ENCODE assay signal across 9 mouse cellular contexts in the genomic region with DNA sequence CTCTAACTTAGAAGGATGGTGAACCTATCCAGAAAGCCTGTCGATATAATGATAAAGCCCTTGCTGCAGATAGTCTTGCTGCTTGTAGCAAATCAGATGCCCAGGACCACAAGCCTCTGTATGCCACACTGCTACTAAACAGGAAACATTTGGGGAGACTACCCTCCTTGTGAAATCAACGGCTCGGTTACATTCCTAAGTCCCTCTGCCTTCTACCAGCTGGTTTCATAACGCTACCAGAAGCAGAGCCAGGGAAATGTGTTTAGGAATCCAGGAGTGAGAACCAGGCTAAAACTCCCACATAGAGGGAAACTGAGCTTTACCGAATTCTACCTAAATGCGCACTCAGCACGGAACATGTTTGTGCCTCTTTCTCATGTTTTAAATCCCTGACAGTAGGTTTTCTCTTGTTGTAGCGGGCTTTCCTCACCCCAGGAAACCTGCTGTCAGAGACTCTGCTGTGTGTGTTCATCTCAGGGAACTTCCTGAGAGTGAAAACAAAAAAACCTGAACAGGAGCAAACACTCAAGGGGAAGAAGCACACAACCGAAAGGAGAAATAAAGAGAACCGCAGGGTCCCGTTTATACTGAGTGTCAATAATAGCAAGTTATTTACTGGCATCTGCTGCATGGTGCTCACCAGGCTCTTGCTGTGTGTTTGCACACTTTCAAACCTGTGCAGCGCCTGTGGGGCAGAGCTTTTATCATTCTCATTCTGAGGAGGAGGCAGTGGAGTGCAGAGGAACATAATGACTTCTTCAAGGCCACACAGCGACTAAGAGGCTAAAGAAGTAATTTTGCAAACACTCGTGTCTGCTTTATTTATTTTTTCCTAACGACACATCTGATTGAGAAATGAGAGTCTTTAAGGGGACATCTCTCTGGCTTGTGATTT. TPM values are rescaled to one million over a fixed set of nuclear protein-coding genes. Genes with fewer than 3 reads are reported as not detected.
DNase-seq lines count a peak whose midpoint lies in the region; ATAC-seq lines count a peak whose summit lies in the region.
"Had no signal": no experiment of that assay in that cellular context is flagged by ENCODE, and none has a peak within 500 bp of the region (broad histone marks: within the 10 kb centered on the region; RNA-seq: fewer than 3 reads in every experiment).

No protein-coding gene starts in this region.

- no peaks in the 10 kb centered on the region for H3K9me3 ChIP-seq in liver, embryonic 16.5 days (replicated peaks; ENCODE audit: control insufficient read depth, low read length)
- H3K9me3 ChIP-seq: limb, embryonic 15.5 days had no signal

- no peaks in the 10 kb centered on the region for H3K27me3 ChIP-seq in liver, embryonic 16.5 days (ENCODE audit: control insufficient read depth, insufficient read depth, low read depth, low read length)

- no peak overlapping the region for H3K9ac ChIP-seq in liver, embryonic 16.5 days (ENCODE audit: low read depth, low read length)
- H3K9ac ChIP-seq: limb, embryonic 15.5 days had no signal

- no peak overlapping the region for H3K27ac ChIP-seq in liver, embryonic 16.5 days (ENCODE audit: low read length)
- H3K27ac ChIP-seq: limb, embryonic 15.5 days had no signal

- DNase-seq in cerebellum, postnatal 4 days (ENCODE audit: low spot score in 2 of 2) = no peak
- peak; percentile 18 for DNase-seq in layer of hippocampus, adult 11-12 months (ENCODE audit: low spot score)
- no peak for DNase-seq in layer of hippocampus, postnatal 36 days
- DNase-seq in cerebellum, adult 9-10 months = peak; percentile 14
- no peak for DNase-seq in urinary bladder, postnatal 10 days (ENCODE audit: low spot score)
- no peak for DNase-seq in adipocyte (ENCODE audit: low spot score)

- ATAC-seq in cerebellum, adult (ENCODE audit: insufficient number of reproducible peaks, low FRiP score, low TSS enrichment) = peak; percentile 66
- ATAC-seq in liver, embryonic 16.5 days (ENCODE audit: low read depth) = no peak

- H3K4me2 ChIP-seq in liver, embryonic 16.5 days (ENCODE audit: low read depth, low read length) = peak overlapping the region; percentile 15; the same call in 1 of the 2 replicates
- H3K4me2 ChIP-seq: limb, embryonic 15.5 days had no signal

- H3K4me1 ChIP-seq in liver, embryonic 16.5 days (ENCODE audit: control insufficient read depth, low read depth, low read length) = no peaks in the 10 kb centered on the region
- H3K4me1 ChIP-seq: limb, embryonic 15.5 days had no signal

- no peak overlapping the region; the same call in 1 of the 2 replicates for H3K4me3 ChIP-seq in liver, embryonic 16.5 days (ENCODE audit: low read depth, low read length)
- H3K4me3 ChIP-seq: limb, embryonic 15.5 days had no signal

- H3K36me3 ChIP-seq in liver, embryonic 16.5 days (ENCODE audit: control insufficient read depth, insufficient read depth) = no peaks in the 10 kb centered on the region; the same call in 1 of the 2 replicates
- H3K36me3 ChIP-seq: limb, embryonic 15.5 days had no signal

- 23% methylated on average over 15 of the region's 15 CpGs for WGBS in liver, embryonic 16.5 days (ENCODE audit: insufficient replicate concordance)

RNA-seq across cellular contexts. Expression of gene Slc19a2, which starts 30.8 kb away (rescaled TPM):
- 10 to 100 TPM; 12.8 to 15.6 TPM for total RNA-seq in layer of hippocampus, postnatal 36 days (2021)
- polyA plus RNA-seq in liver, embryonic 16.5 days (2015; fragmentation: Nextera tagmentation; extraction: Ambion mirVana) = 28.4 and 32.5 TPM in 2 replicates

RNA-seq across cellular contexts. Expression of gene Ccdc181, which starts 57.3 kb away (rescaled TPM):
- 10 to 100 TPM; 21.1 to 21.8 TPM for total RNA-seq in layer of hippocampus, postnatal 36 days (2021)
- 2.1 and 2.6 TPM in 2 replicates for polyA plus RNA-seq in liver, embryonic 16.5 days (2015; fragmentation: Nextera tagmentation; extraction: Ambion mirVana)

Comparison
In these comparisons a context has a peak if more than half of its experiments do, and no peak if none do; other contexts are left out.
1. DNase-seq: peak in layer of hippocampus, adult 11-12 months (single experiment) and cerebellum, adult 9-10 months (single experiment); none in cerebellum, postnatal 4 days (0 of 2), layer of hippocampus, postnatal 36 days (0 of 2), urinary bladder, postnatal 10 days (single experiment) and adipocyte (single experiment).